Mouse (Mus musculus) stomach, postnatal 0 days (tissue): ENCODE data around the gene Lrrc47.

Experiments used
- CTCF ChIP-seq: IDR thresholded peaks from 2 replicates; pipeline ENCODE4 v1.5.1; 2016; ENCODE audit warnings: antibody characterized with exemption, low read depth, mild to moderate bottlenecking, moderate library complexity
- EP300 ChIP-seq: optimal IDR thresholded peaks from 2 replicates; pipeline ENCODE3; 2016; ENCODE audit warnings: antibody characterized with exemption

DNA sequence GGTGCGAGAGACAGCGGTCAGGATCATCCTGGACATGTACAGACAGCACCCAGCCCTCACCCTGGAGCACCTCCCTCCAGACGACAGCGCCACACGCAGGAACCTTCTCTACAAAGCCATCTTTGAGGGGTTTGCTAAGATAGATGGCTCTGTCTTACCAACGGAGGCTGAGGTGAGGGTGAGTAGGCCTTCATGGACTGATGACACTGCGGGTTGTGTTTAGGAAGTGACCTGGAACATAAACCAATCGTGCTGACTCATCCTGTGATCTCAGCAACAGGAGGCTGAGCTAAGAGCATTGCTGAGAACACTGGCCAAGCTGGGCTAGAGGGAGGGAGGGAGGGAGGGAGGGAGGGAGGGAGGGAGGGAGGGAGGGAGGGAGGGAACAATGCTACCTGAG lies 18.0 kb upstream of the Lrrc47 start:
- TF ChIP-seq EP300 (no peak), CTCF (no peak)
